Mouse (Mus musculus) thymus, postnatal 0 days (tissue): Measurements from ENCODE around the gene Apobec1. TPM values are rescaled to one million over a fixed set of nuclear protein-coding genes. Genes with fewer than 3 reads are reported as not detected.
"Not testable (repeated sequence)": the region's sequence is repeated elsewhere in the genome, so short reads cannot be mapped to it uniquely, and the experiment has no call there.

Experiments
- DNase-seq: peaks from one replicate; pipeline ENCODE4 v3.0.0-alpha.2; 2015; ENCODE audit warnings: low spot score
- polyA plus RNA-seq: library from polyadenylated mRNA; unstranded; fragments of >200 nt; fragmentation: Nextera tagmentation; extraction: Ambion mirVana; gene quantifications from 2 replicates; pipeline ENCODE4 v1.2.1, GENCODE M21; 2015

Apobec1 gene
- polyA plus RNA-seq, 1 experiment from 2014 or later, result 12.1 TPM

GRCm38 (mm10) chr6:122562463-122562862 is 39.8 kb downstream of the Apobec1 start:
- peak; percentile 67 for DNase-seq

GRCm38 (mm10) chr6:122561005-122561404 is 41.2 kb downstream of the Apobec1 start:
- no peak for DNase-seq

GRCm38 (mm10) chr6:122560427-122560826 is 41.8 kb downstream of the Apobec1 start:
- peak; percentile 85 for DNase-seq

- DNase-seq, result peak; percentile 71
These were observed 45.2 kb downstream of the Apobec1 start for GRCm38 (mm10) chr6:122556959-122557561.

- no peak for DNase-seq
These were observed 47.0 kb downstream of the Apobec1 start for GRCm38 (mm10) chr6:122555266-122555665.

GRCm38 (mm10) chr6:122554102-122554501 is 48.1 kb downstream of the Apobec1 start:
- no peak for DNase-seq

GRCm38 (mm10) chr6:122553606-122554005 is 48.6 kb downstream of the Apobec1 start, which contains the start of gene Aicda:
TSS of gene Aicda (plus strand) at chr6:122553801.
- no peak for DNase-seq

GRCm38 (mm10) chr6:122545948-122546347 is 56.3 kb downstream of the Apobec1 start:
- DNase-seq, result no peak

GRCm38 (mm10) chr6:122545289-122545882 is 56.9 kb downstream of the Apobec1 start:
- no peak for DNase-seq

GRCm38 (mm10) chr6:122544672-122545071 is 57.6 kb downstream of the Apobec1 start:
- DNase-seq, result no peak

GRCm38 (mm10) chr6:122543574-122543973 is 58.7 kb downstream of the Apobec1 start:
- no peak for DNase-seq

GRCm38 (mm10) chr6:122542459-122542858 is 59.8 kb downstream of the Apobec1 start:
- not testable (repeated sequence) for DNase-seq

GRCm38 (mm10) chr6:122539564-122539963 is 62.7 kb downstream of the Apobec1 start:
- DNase-seq, result no peak

- DNase-seq, result no peak
These were observed 68.2 kb downstream of the Apobec1 start for GRCm38 (mm10) chr6:122534032-122534431.

GRCm38 (mm10) chr6:122532883-122533302 is 69.4 kb downstream of the Apobec1 start:
- peak; percentile 51 for DNase-seq

GRCm38 (mm10) chr6:122531466-122532174 is 70.6 kb downstream of the Apobec1 start:
- DNase-seq, result no peak

- DNase-seq, result no peak
These were observed 74.1 kb downstream of the Apobec1 start for GRCm38 (mm10) chr6:122528136-122528535.

Other genes starting within 250 kb of the Apobec1 start
- gene Rimklb, start 103.7 kb downstream of the Apobec1 start, polyA plus RNA-seq, result 1.5 and 1.9 TPM in 2 replicates
- 58.9 and 65.3 TPM in 2 replicates for gene Mfap5, start 96.6 kb downstream of the Apobec1 start, polyA plus RNA-seq
- 0.18 and 0.25 TPM in 2 replicates for gene Aicda, start 48.6 kb downstream of the Apobec1 start, polyA plus RNA-seq
- gene Gdf3, start 7.6 kb upstream of the Apobec1 start, polyA plus RNA-seq, result 0.83 and 0.90 TPM in 2 replicates
- gene Dppa3, start 24.0 kb upstream of the Apobec1 start, polyA plus RNA-seq, result 3.9 and 4.4 TPM in 2 replicates
- 0.07 TPM in 1 of 2 replicates, not detected in the other for gene Nanog, start 105.0 kb upstream of the Apobec1 start, polyA plus RNA-seq
- 12.8 and 13.0 TPM in 2 replicates for gene Slc2a3, start 199.2 kb upstream of the Apobec1 start, polyA plus RNA-seq
- 3.0 and 3.2 TPM in 2 replicates for gene Foxj2, start 217.5 kb upstream of the Apobec1 start, polyA plus RNA-seq